Mouse (Mus musculus): ENCODE measurements around the gene Wdr62.

- TF ChIP-seq CTCF (IDR thresholded peaks at IDR 0.05; ENCODE audit: low read depth): no peak
- TF ChIP-seq EP300 (optimal IDR thresholded peaks at IDR 0.05): no peak
Observed at GRCm38 (mm10) chr7:30328379-30328778, 48.2 kb upstream of the Wdr62 start.
